13 mouse cellular contexts compared by ENCODE assay signal in the genomic region with DNA sequence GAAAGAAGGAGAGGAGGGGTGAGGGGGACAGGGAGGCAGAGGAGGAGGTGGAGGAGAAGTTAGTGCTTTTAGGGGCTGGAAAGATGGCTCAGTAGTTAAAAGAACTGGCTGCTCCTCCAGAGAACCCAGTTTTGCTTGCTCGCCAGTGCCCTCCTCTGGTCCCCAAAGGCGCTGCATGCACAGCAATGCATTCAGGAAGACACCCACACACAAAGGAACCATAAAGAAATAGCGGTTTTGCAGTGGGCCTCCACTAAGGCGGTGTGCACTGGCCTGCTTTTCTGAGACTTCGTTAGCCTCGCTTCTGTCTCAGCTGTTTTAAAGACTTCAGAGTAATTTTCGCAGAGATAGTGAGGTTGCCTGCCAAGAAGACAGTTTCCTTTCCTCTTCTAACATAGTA. TPM values are rescaled to one million over a fixed set of nuclear protein-coding genes. Genes with fewer than 3 reads are reported as not detected.
DNase-seq lines count a peak whose midpoint lies in the region; ATAC-seq and TF ChIP-seq lines count a peak whose summit lies in the region.
"Had no signal": no experiment of that assay in that cellular context is flagged by ENCODE, and none has a peak within 500 bp of the region (broad histone marks: within the 10 kb centered on the region; RNA-seq: fewer than 3 reads in every experiment).

No protein-coding gene starts in this region.

- H3K27ac ChIP-seq in intestine, postnatal 0 days (ENCODE audit: low read depth, low read length) = no peak overlapping the region
- H3K27ac ChIP-seq in intestine, embryonic 16.5 days (ENCODE audit: low read length) = no peak overlapping the region
- H3K27ac ChIP-seq in testis, adult 2 months (ENCODE audit: control insufficient read depth, insufficient read depth, low read depth, low read length) = no peak overlapping the region
- H3K27ac ChIP-seq in embryonic facial prominence, embryonic 10.5 days (replicated peaks) = no peak overlapping the region
- H3K27ac ChIP-seq: embryonic facial prominence, embryonic 12.5 days; intestine, embryonic 15.5 days had no signal

- H3K9me3 ChIP-seq in intestine, postnatal 0 days (ENCODE audit: control insufficient read depth) = no peaks in the 10 kb centered on the region
- no peaks in the 10 kb centered on the region for H3K9me3 ChIP-seq in intestine, embryonic 16.5 days (ENCODE audit: control insufficient read depth, low read length)
- no peaks in the 10 kb centered on the region for H3K9me3 ChIP-seq in embryonic facial prominence, embryonic 10.5 days
- H3K9me3 ChIP-seq: embryonic facial prominence, embryonic 12.5 days; intestine, embryonic 15.5 days had no signal

- DNase-seq in testis, postnatal 10 days (ENCODE audit: low spot score) = no peak
- peak; percentile 26 for DNase-seq in embryonic facial prominence, embryonic 10.5 days (ENCODE audit: low spot score)
- peak; percentile 13 to 18 for DNase-seq in thymus, postnatal 36 days
- DNase-seq in cerebellum, adult 9-11 months = no peak
- DNase-seq in adrenal gland, postnatal 14 days = no peak
- DNase-seq: gastrocnemius, postnatal 36 days had no signal

- H3K27me3 ChIP-seq in intestine, postnatal 0 days (replicated peaks; ENCODE audit: control insufficient read depth, insufficient read depth, low read length) = no peaks in the 10 kb centered on the region
- H3K27me3 ChIP-seq in intestine, embryonic 16.5 days (replicated peaks; ENCODE audit: control insufficient read depth, insufficient read depth, low read length) = no peaks in the 10 kb centered on the region
- H3K27me3 ChIP-seq in testis, adult 2 months (ENCODE audit: control insufficient read depth, insufficient read depth, low read length) = no peaks in the 10 kb centered on the region
- no peaks in the 10 kb centered on the region for H3K27me3 ChIP-seq in embryonic facial prominence, embryonic 10.5 days (replicated peaks; ENCODE audit: low read depth, poor library complexity, severe bottlenecking)
- H3K27me3 ChIP-seq: embryonic facial prominence, embryonic 12.5 days; intestine, embryonic 15.5 days had no signal

- H3K9ac ChIP-seq in intestine, postnatal 0 days (ENCODE audit: low read depth, low read length) = no peak overlapping the region
- H3K9ac ChIP-seq in intestine, embryonic 16.5 days (ENCODE audit: low read depth, low read length) = no peak overlapping the region
- H3K9ac ChIP-seq: embryonic facial prominence, embryonic 12.5 days; intestine, embryonic 15.5 days had no signal

- H3K4me2 ChIP-seq in intestine, postnatal 0 days (replicated peaks; ENCODE audit: low read depth) = no peak overlapping the region
- H3K4me2 ChIP-seq in intestine, embryonic 16.5 days (ENCODE audit: low read depth, low read length) = no peak overlapping the region
- H3K4me2 ChIP-seq: embryonic facial prominence, embryonic 12.5 days; intestine, embryonic 15.5 days had no signal

- TF ChIP-seq CTCF in intestine, postnatal 0 days (IDR thresholded peaks at IDR 0.05; ENCODE audit: low read depth) = peak; percentile 57
- TF ChIP-seq CTCF in testis, adult 2 months (IDR thresholded peaks at IDR 0.05; ENCODE audit: control insufficient read depth, insufficient read depth, insufficient replicate concordance, low read depth, low read length) = peak; percentile 52; the same call in 1 of the 2 replicates

- TF ChIP-seq POLR2A in testis, adult 2 months (IDR thresholded peaks at IDR 0.05; ENCODE audit: control insufficient read depth, low read depth, low read length) = no peak

- H3K36me3 ChIP-seq in intestine, postnatal 0 days (ENCODE audit: control insufficient read depth, insufficient read depth) = no peaks in the 10 kb centered on the region
- H3K36me3 ChIP-seq in intestine, embryonic 16.5 days (ENCODE audit: control insufficient read depth, insufficient read depth, low read length) = no peaks in the 10 kb centered on the region
- no peaks in the 10 kb centered on the region for H3K36me3 ChIP-seq in testis, adult 2 months (ENCODE audit: control insufficient read depth, insufficient read depth, low read length)
- no peaks in the 10 kb centered on the region for H3K36me3 ChIP-seq in embryonic facial prominence, embryonic 10.5 days (replicated peaks)
- H3K36me3 ChIP-seq: embryonic facial prominence, embryonic 12.5 days; intestine, embryonic 15.5 days had no signal

- ATAC-seq in intestine, postnatal 0 days = no peak
- no peak for ATAC-seq in intestine, embryonic 16.5 days
- ATAC-seq: intestine, embryonic 15.5 days had no signal

- H3K4me1 ChIP-seq in intestine, postnatal 0 days (replicated peaks; ENCODE audit: control insufficient read depth, insufficient read depth, low read length) = no peaks in the 10 kb centered on the region
- no peaks in the 10 kb centered on the region for H3K4me1 ChIP-seq in intestine, embryonic 16.5 days (ENCODE audit: control insufficient read depth, insufficient read depth, low read length)
- 0 out of 2 replicates have a peak, but pooled peaks cover 2% of the 10 kb centered on the region for H3K4me1 ChIP-seq in testis, adult 2 months (ENCODE audit: control insufficient read depth, insufficient read depth, low read length)
- H3K4me1 ChIP-seq in embryonic facial prominence, embryonic 10.5 days = 0 out of 2 replicates have a peak, but pooled peaks cover 2% of the 10 kb centered on the region
- H3K4me1 ChIP-seq: embryonic facial prominence, embryonic 12.5 days; intestine, embryonic 15.5 days had no signal

- H3K4me3 ChIP-seq in intestine, postnatal 0 days (ENCODE audit: low read depth, low read length) = no peak overlapping the region
- no peak overlapping the region for H3K4me3 ChIP-seq in intestine, embryonic 16.5 days (ENCODE audit: low read length)
- H3K4me3 ChIP-seq in testis, adult 2 months (ENCODE audit: control insufficient read depth, low read depth, low read length) = no peak overlapping the region
- H3K4me3 ChIP-seq in embryonic facial prominence, embryonic 10.5 days = no peak overlapping the region
- H3K4me3 ChIP-seq: embryonic facial prominence, embryonic 12.5 days; intestine, embryonic 15.5 days had no signal

- 76% methylated on average over 7 of the region's 7 CpGs for WGBS in intestine, postnatal 0 days
- 78% methylated on average over 7 of the region's 7 CpGs for WGBS in intestine, embryonic 16.5 days
- 70% methylated on average over 7 of the region's 7 CpGs for WGBS in embryonic facial prominence, embryonic 10.5 days

RNA-seq across cellular contexts. Expression of a gene that starts 30.1 kb away (rescaled TPM):
- polyA plus RNA-seq in intestine, postnatal 0 days (2015; fragmentation: Nextera tagmentation; extraction: Ambion mirVana) = not detected in 2 replicates
- polyA plus RNA-seq in intestine, embryonic 16.5 days (2015; fragmentation: Nextera tagmentation; extraction: Ambion mirVana) = not detected in 2 replicates
- polyA plus RNA-seq in testis, adult 2 months (2012; rRNA removed) = 0.12 and 0.28 TPM in 2 replicates
- 0.15 TPM in 1 of 2 replicates, not detected in the other for polyA plus RNA-seq in embryonic facial prominence, embryonic 10.5 days (2016; fragmentation: Nextera tagmentation; extraction: Ambion mirVana)
- not detected in 2 replicates for total RNA-seq in adrenal gland, postnatal 14 days (2021)
- total RNA-seq: gastrocnemius, postnatal 36 days had no signal
- polyA plus RNA-seq: embryonic facial prominence, embryonic 12.5 days; intestine, embryonic 15.5 days; neural tube, embryonic 11.5 days had no signal

RNA-seq across cellular contexts. Expression of a gene that starts 57.9 kb away (rescaled TPM):
- not detected in 2 replicates for polyA plus RNA-seq in intestine, postnatal 0 days (2015; fragmentation: Nextera tagmentation; extraction: Ambion mirVana)
- polyA plus RNA-seq in intestine, embryonic 16.5 days (2015; fragmentation: Nextera tagmentation; extraction: Ambion mirVana) = not detected in 2 replicates
- not detected in 2 replicates for polyA plus RNA-seq in testis, adult 2 months (2012; rRNA removed)
- not detected in 2 replicates for polyA plus RNA-seq in embryonic facial prominence, embryonic 10.5 days (2016; fragmentation: Nextera tagmentation; extraction: Ambion mirVana)
- total RNA-seq in adrenal gland, postnatal 14 days (2021) = not detected in 2 replicates
- total RNA-seq: gastrocnemius, postnatal 36 days had no signal
- polyA plus RNA-seq: embryonic facial prominence, embryonic 12.5 days; intestine, embryonic 15.5 days; liver, embryonic 16.5 days; neural tube, embryonic 11.5 days had no signal

Comparison
In these comparisons a context has a peak if more than half of its experiments do, and no peak if none do; other contexts are left out.
1. DNase-seq: peak in embryonic facial prominence, embryonic 10.5 days (single experiment) and thymus, postnatal 36 days (2 of 2); none in testis, postnatal 10 days (single experiment), cerebellum, adult 9-11 months (single experiment) and adrenal gland, postnatal 14 days (single experiment).